Mouse (Mus musculus): ENCODE data around the gene Astn2.

Astn2 gene

GRCm38 (mm10) chr4:65874236-65874781 is 530.1 kb downstream of the Astn2 start:
- no peak for DNase-seq (ENCODE audit: low read depth, low spot score)

- DNase-seq (ENCODE audit: low read depth, low spot score), result no peak
Measured at GRCm38 (mm10) chr4:65864551-65864950, 539.9 kb downstream of the Astn2 start.

GRCm38 (mm10) chr4:65843191-65843590 is 561.2 kb downstream of the Astn2 start:
- no peak for DNase-seq (ENCODE audit: low read depth, low spot score)

- no peak for DNase-seq (ENCODE audit: low read depth, low spot score)
Measured at GRCm38 (mm10) chr4:65839550-65840000, 564.8 kb downstream of the Astn2 start.

- no peak for DNase-seq (ENCODE audit: low read depth, low spot score)
Measured at GRCm38 (mm10) chr4:65838781-65839180, 565.6 kb downstream of the Astn2 start.

GRCm38 (mm10) chr4:65832971-65833370 is 571.4 kb downstream of the Astn2 start:
- no peak for DNase-seq (ENCODE audit: low read depth, low spot score)

- no peak for DNase-seq (ENCODE audit: low read depth, low spot score)
Measured at GRCm38 (mm10) chr4:65831872-65832271, 572.5 kb downstream of the Astn2 start.

GRCm38 (mm10) chr4:65830495-65830894 is 573.9 kb downstream of the Astn2 start:
- DNase-seq (ENCODE audit: low read depth, low spot score), result no peak

GRCm38 (mm10) chr4:65821070-65821469 is 583.3 kb downstream of the Astn2 start:
- no peak for DNase-seq (ENCODE audit: low read depth, low spot score)

GRCm38 (mm10) chr4:65820236-65820635 is 584.2 kb downstream of the Astn2 start:
- no peak for DNase-seq (ENCODE audit: low read depth, low spot score)

- no peak for DNase-seq (ENCODE audit: low read depth, low spot score)
Measured at GRCm38 (mm10) chr4:65819835-65820234, 584.6 kb downstream of the Astn2 start.

- no peak for DNase-seq (ENCODE audit: low read depth, low spot score)
Measured at GRCm38 (mm10) chr4:65814176-65814535, 590.3 kb downstream of the Astn2 start.

GRCm38 (mm10) chr4:65813500-65814175 is 590.8 kb downstream of the Astn2 start:
- DNase-seq (ENCODE audit: low read depth, low spot score), result no peak

GRCm38 (mm10) chr4:65807341-65807740 is 597.1 kb downstream of the Astn2 start:
- DNase-seq (ENCODE audit: low read depth, low spot score), result no peak

- DNase-seq (ENCODE audit: low read depth, low spot score), result no peak
Measured at GRCm38 (mm10) chr4:65801204-65801603, 603.2 kb downstream of the Astn2 start.

- DNase-seq (ENCODE audit: low read depth, low spot score), result no peak
Measured at GRCm38 (mm10) chr4:65791051-65791450, 613.4 kb downstream of the Astn2 start.

- no peak for DNase-seq (ENCODE audit: low read depth, low spot score)
Measured at GRCm38 (mm10) chr4:65773368-65774010, 630.9 kb downstream of the Astn2 start.

- no peak for DNase-seq (ENCODE audit: low read depth, low spot score)
Measured at GRCm38 (mm10) chr4:65770952-65771351, 633.5 kb downstream of the Astn2 start.

- DNase-seq (ENCODE audit: low read depth, low spot score), result no peak
Measured at GRCm38 (mm10) chr4:65767919-65768318, 636.5 kb downstream of the Astn2 start.

- DNase-seq (ENCODE audit: low read depth, low spot score), result no peak
Measured at GRCm38 (mm10) chr4:65767431-65767830, 637.0 kb downstream of the Astn2 start.

- DNase-seq (ENCODE audit: low read depth, low spot score), result no peak
Measured at GRCm38 (mm10) chr4:65765312-65765711, 639.1 kb downstream of the Astn2 start.

- no peak for DNase-seq (ENCODE audit: low read depth, low spot score)
Measured at GRCm38 (mm10) chr4:65764275-65764674, 640.1 kb downstream of the Astn2 start.

- no peak for DNase-seq (ENCODE audit: low read depth, low spot score)
Measured at GRCm38 (mm10) chr4:65763823-65764222, 640.6 kb downstream of the Astn2 start.

Data from c-Kit-negative CD71-positive TER-119-positive erythroid progenitor cells, embryonic 14.5 days (primary cell).